Mouse (Mus musculus): ENCODE data around the gene Psip1. TPM values are rescaled to one million over a fixed set of nuclear protein-coding genes. Genes with fewer than 3 reads are reported as not detected.

Psip1 gene
- total and polyA plus RNA-seq, 3 experiments: 54.0 to 161 (median 68.1) TPM

GRCm38 (mm10) chr4:83432901-83433300, 53.4 kb downstream of the Psip1 start:
- Histone ChIP-seq H3K27me3 (ENCODE audit: control insufficient read depth in 1 of 2, insufficient read depth in 2 of 2, low read length in 2 of 2) (no peaks in the 10 kb centered on the region), H3K79me2 (ENCODE audit: control insufficient read depth, insufficient read depth, low read length, poor library complexity) (no peaks in the 10 kb centered on the region; the same call in 1 of the 2 replicates), H3K9me3 (replicated peaks; ENCODE audit: insufficient read depth, low read length) (no peaks in the 10 kb centered on the region), H3K4me1 (ENCODE audit: control insufficient read depth in 1 of 2, insufficient read depth in 2 of 2, low read length in 2 of 2) (no peaks in the 10 kb centered on the region), H3K27ac (ENCODE audit: control insufficient read depth, low read depth, low read length) (no peak overlapping the region), H3K4me3 (ENCODE audit: control insufficient read depth in 1 of 2, insufficient read depth in 1 of 2, low read depth in 2 of 2, low read length in 2 of 2) (no peak overlapping the region), H3K36me3 (ENCODE audit: control insufficient read depth in 1 of 2, insufficient read depth in 2 of 2, low read length in 2 of 2) (peaks cover 0 to 13% of the 10 kb centered on the region in 2 experiments; a peak in 2 of 4 replicates), H3K9ac (ENCODE audit: control insufficient read depth, low read depth, low read length, poor library complexity, severe bottlenecking) (no peak overlapping the region)
- no peak for TF ChIP-seq BHLHE40 (IDR thresholded peaks at IDR 0.05; ENCODE audit: borderline replicate concordance, low read depth, low read length)
- no peak for TF ChIP-seq RCOR1 (IDR thresholded peaks at IDR 0.05; ENCODE audit: low read depth, low read length)
- TF ChIP-seq USF2 (IDR thresholded peaks at IDR 0.05; ENCODE audit: borderline replicate concordance in 1 of 2, insufficient read depth in 1 of 2, low read depth in 1 of 2, low read length in 2 of 2): no peak
- no peak for TF ChIP-seq ZNF384 (IDR thresholded peaks at IDR 0.05; ENCODE audit: low read depth, low read length)
- no peak for TF ChIP-seq CTCF (IDR thresholded peaks at IDR 0.05 in 2 of 3, conservative IDR thresholded peaks at IDR 0.05 in 1 of 3; ENCODE audit: control insufficient read depth in 1 of 3, insufficient read depth in 1 of 3, low read depth in 2 of 3, low read length in 3 of 3, poor library complexity in 1 of 3, severe bottlenecking in 1 of 3)
- TF ChIP-seq CHD2 (IDR thresholded peaks at IDR 0.05; ENCODE audit: low read length): no peak
- DNase-seq (ENCODE audit: low read depth, low spot score): no peak

GRCm38 (mm10) chr4:83431950-83432349, 54.3 kb downstream of the Psip1 start:
- H3K79me2 ChIP-seq (ENCODE audit: control insufficient read depth, insufficient read depth, low read length, poor library complexity): no peaks in the 10 kb centered on the region; the same call in 1 of the 2 replicates
- TF ChIP-seq POLR2AphosphoS5 (IDR thresholded peaks at IDR 0.05; ENCODE audit: borderline replicate concordance, low read depth, low read length) (no peak), ZMIZ1 (IDR thresholded peaks at IDR 0.05; ENCODE audit: low read depth, low read length) (no peak), TCF12 (IDR thresholded peaks at IDR 0.05; ENCODE audit: low read depth, low read length) (no peak), E2F4 (IDR thresholded peaks at IDR 0.05; ENCODE audit: borderline replicate concordance, low read depth, low read length) (no peak), EP300 (IDR thresholded peaks at IDR 0.05; ENCODE audit: low read depth in 1 of 2, low read length in 2 of 2) (no peak), KAT2A (conservative IDR thresholded peaks at IDR 0.05; ENCODE audit: low read depth, low read length) (no peak), USF2 (IDR thresholded peaks at IDR 0.05; ENCODE audit: borderline replicate concordance in 1 of 2, insufficient read depth in 1 of 2, low read depth in 1 of 2, low read length in 2 of 2) (no peak), MXI1 (IDR thresholded peaks at IDR 0.05; ENCODE audit: low read depth, low read length) (no peak)
- H3K27me3 ChIP-seq (ENCODE audit: control insufficient read depth in 1 of 2, insufficient read depth in 2 of 2, low read length in 2 of 2): no peaks in the 10 kb centered on the region
- H3K9ac ChIP-seq (ENCODE audit: control insufficient read depth, low read depth, low read length, poor library complexity, severe bottlenecking): no peak overlapping the region
- peaks cover 0 to 13% of the 10 kb centered on the region in 2 experiments; a peak in 2 of 4 replicates for H3K36me3 ChIP-seq (ENCODE audit: control insufficient read depth in 1 of 2, insufficient read depth in 2 of 2, low read length in 2 of 2)
- H3K27ac ChIP-seq (ENCODE audit: control insufficient read depth, low read depth, low read length): no peak overlapping the region
- DNase-seq (ENCODE audit: low read depth, low spot score): no peak
- no peaks in the 10 kb centered on the region for H3K4me1 ChIP-seq (ENCODE audit: control insufficient read depth in 1 of 2, insufficient read depth in 2 of 2, low read length in 2 of 2)
- H3K4me3 ChIP-seq (ENCODE audit: control insufficient read depth in 1 of 2, insufficient read depth in 1 of 2, low read depth in 2 of 2, low read length in 2 of 2): no peak overlapping the region
- H3K9me3 ChIP-seq (replicated peaks; ENCODE audit: insufficient read depth, low read length): no peaks in the 10 kb centered on the region

GRCm38 (mm10) chr4:83428845-83429244, 57.4 kb downstream of the Psip1 start:
- no peaks in the 10 kb centered on the region for H3K4me1 ChIP-seq (ENCODE audit: control insufficient read depth in 1 of 2, insufficient read depth in 2 of 2, low read length in 2 of 2)
- H3K36me3 ChIP-seq (ENCODE audit: control insufficient read depth in 1 of 2, insufficient read depth in 2 of 2, low read length in 2 of 2): peaks cover 0 to 12% of the 10 kb centered on the region in 2 experiments; a peak in 2 of 4 replicates
- TF ChIP-seq SMC3 (IDR thresholded peaks at IDR 0.05; ENCODE audit: low read depth, low read length) (peak; percentile 60), RAD21 (IDR thresholded peaks at IDR 0.05; ENCODE audit: low read depth, low read length) (peak; percentile 62), ZKSCAN1 (IDR thresholded peaks at IDR 0.05; ENCODE audit: low read depth, low read length) (no peak), GATA1 (IDR thresholded peaks at IDR 0.05; ENCODE audit: low read depth, low read length) (no peak), HCFC1 (IDR thresholded peaks at IDR 0.05; ENCODE audit: low read depth, low read length) (no peak), MYB (IDR thresholded peaks at IDR 0.05; ENCODE audit: low read depth, low read length) (no peak), ZNF384 (IDR thresholded peaks at IDR 0.05; ENCODE audit: low read depth, low read length) (no peak), MAZ (IDR thresholded peaks at IDR 0.05; ENCODE audit: low read depth, low read length) (no peak), TBP (IDR thresholded peaks at IDR 0.05; ENCODE audit: low read depth, low read length) (peak; percentile 74), UBTF (IDR thresholded peaks at IDR 0.05; ENCODE audit: borderline replicate concordance, insufficient read depth, low read depth, low read length) (no peak), CTCF (IDR thresholded peaks at IDR 0.05 in 2 of 3, conservative IDR thresholded peaks at IDR 0.05 in 1 of 3; ENCODE audit: control insufficient read depth in 1 of 3, insufficient read depth in 1 of 3, low read depth in 2 of 3, low read length in 3 of 3, poor library complexity in 1 of 3, severe bottlenecking in 1 of 3) (peak; percentile 40 to 67 (median 42); a peak in 5 of 6 replicates)
- H3K9me3 ChIP-seq (replicated peaks; ENCODE audit: insufficient read depth, low read length): no peaks in the 10 kb centered on the region
- H3K79me2 ChIP-seq (ENCODE audit: control insufficient read depth, insufficient read depth, low read length, poor library complexity): peaks cover 3% of the 10 kb centered on the region
- H3K27me3 ChIP-seq (ENCODE audit: control insufficient read depth in 1 of 2, insufficient read depth in 2 of 2, low read length in 2 of 2): no peaks in the 10 kb centered on the region
- H3K27ac ChIP-seq (ENCODE audit: control insufficient read depth, low read depth, low read length): no peak overlapping the region
- no peak overlapping the region for H3K9ac ChIP-seq (ENCODE audit: control insufficient read depth, low read depth, low read length, poor library complexity, severe bottlenecking)
- no peak overlapping the region for H3K4me3 ChIP-seq (ENCODE audit: control insufficient read depth in 1 of 2, insufficient read depth in 1 of 2, low read depth in 2 of 2, low read length in 2 of 2)
- peak; percentile 71 for DNase-seq (ENCODE audit: low read depth, low spot score)

Data from MEL (cell line).